In genomic region chr7:4138671-4139070, GRCm38 (mm10) we compare ENCODE assay signal across 13 mouse cellular contexts. TPM values are rescaled to one million over a fixed set of nuclear protein-coding genes. Genes with fewer than 3 reads are reported as not detected.
A peak's percentile ranks its signal among the peaks of the same experiment; 100 is the strongest.
DNase-seq lines count a peak whose midpoint lies in the region; ATAC-seq and TF ChIP-seq lines count a peak whose summit lies in the region.
"Had no signal": no experiment of that assay in that cellular context is flagged by ENCODE, and none has a peak within 500 bp of the region (broad histone marks: within the 10 kb centered on the region; RNA-seq: fewer than 3 reads in every experiment).

No protein-coding gene starts in this region.

- peaks cover 13% of the 10 kb centered on the region for H3K4me1 ChIP-seq in embryonic facial prominence, embryonic 13.5 days
- peaks cover 26% of the 10 kb centered on the region for H3K4me1 ChIP-seq in midbrain, embryonic 13.5 days (replicated peaks)

- H3K4me2 ChIP-seq in embryonic facial prominence, embryonic 13.5 days: 0 out of 2 replicates have a peak overlapping the region, but pooled peaks have one; percentile 83
- 0 out of 2 replicates have a peak overlapping the region, but pooled peaks have one; percentile 91 for H3K4me2 ChIP-seq in midbrain, embryonic 13.5 days (replicated peaks)

- no peak for DNase-seq in gastrocnemius, adult 2 months
- no peak for DNase-seq in gastrocnemius, postnatal 14 days
- DNase-seq in layer of hippocampus, adult 2 months (ENCODE audit: low spot score in 2 of 2): no peak
- DNase-seq in layer of hippocampus, adult 9-10 months (ENCODE audit: low spot score): no peak
- DNase-seq in urinary bladder, adult 2 months (ENCODE audit: low spot score): no peak
- no peak for DNase-seq in kidney, adult 8-10 months
- DNase-seq: heart, postnatal 10 days; kidney, adult 9 months had no signal

- H3K9ac ChIP-seq in embryonic facial prominence, embryonic 13.5 days: 0 out of 2 replicates have a peak overlapping the region, but pooled peaks have one; percentile 91
- H3K9ac ChIP-seq in midbrain, embryonic 13.5 days (replicated peaks): no peak overlapping the region; the same call in 1 of the 2 replicates

- no peaks in the 10 kb centered on the region for H3K27me3 ChIP-seq in embryonic facial prominence, embryonic 13.5 days
- H3K27me3 ChIP-seq in midbrain, embryonic 13.5 days: no peaks in the 10 kb centered on the region
- H3K27me3 ChIP-seq: neural tube, embryonic 12.5 days had no signal

- 92% methylated on average over 7 of the region's 7 CpGs for WGBS in embryonic facial prominence, embryonic 13.5 days
- 93% methylated on average over 7 of the region's 7 CpGs for WGBS in midbrain, embryonic 13.5 days

- H3K4me3 ChIP-seq in gastrocnemius, adult 2 months: peak overlapping the region; percentile 85
- H3K4me3 ChIP-seq in layer of hippocampus, adult 2 months: no peak overlapping the region
- no peak overlapping the region for H3K4me3 ChIP-seq in embryonic facial prominence, embryonic 13.5 days
- H3K4me3 ChIP-seq in midbrain, embryonic 13.5 days (replicated peaks): no peak overlapping the region

- TF ChIP-seq CTCF in gastrocnemius, adult 2 months (IDR thresholded peaks at IDR 0.05): no peak
- no peak for TF ChIP-seq CTCF in layer of hippocampus, adult 2 months (conservative IDR thresholded peaks at IDR 0.05)

- H3K27ac ChIP-seq in gastrocnemius, adult 2 months: no peak overlapping the region
- H3K27ac ChIP-seq in layer of hippocampus, adult 2 months: 0 out of 2 replicates have a peak overlapping the region, but pooled peaks have one; percentile 98
- no peak overlapping the region for H3K27ac ChIP-seq in embryonic facial prominence, embryonic 13.5 days
- H3K27ac ChIP-seq in midbrain, embryonic 13.5 days: no peak overlapping the region
- H3K27ac ChIP-seq: neural tube, embryonic 12.5 days had no signal

- intact Hi-C loops in gastrocnemius, adult 2 months (cut with DNase I): loop anchor here (5.0 to 10.0 kb wide), 2 partner anchors 524 to 924 kb away; partner anchors contain the start of genes Ndufa3, Oscar and U2af2
- intact Hi-C loops in gastrocnemius, postnatal 14 days (cut with DNase I; ENCODE audit: low total_unique reads): loop anchor here (10.0 kb wide), 1 partner anchor 286 kb away; no protein-coding TSS in a partner anchor

- ATAC-seq in embryonic facial prominence, embryonic 13.5 days (ENCODE audit: insufficient number of reproducible peaks, insufficient read depth, low FRiP score, low TSS enrichment, low read depth): no peak
- no peak for ATAC-seq in midbrain, embryonic 13.5 days
- ATAC-seq: CD4-positive, CD25-positive, alpha-beta regulatory T cell, adult 4 months had no signal

- H3K9me3 ChIP-seq in embryonic facial prominence, embryonic 13.5 days: no peaks in the 10 kb centered on the region
- no peaks in the 10 kb centered on the region for H3K9me3 ChIP-seq in midbrain, embryonic 13.5 days
- H3K9me3 ChIP-seq: neural tube, embryonic 12.5 days had no signal

- H3K36me3 ChIP-seq in embryonic facial prominence, embryonic 13.5 days: peaks cover 52% of the 10 kb centered on the region
- H3K36me3 ChIP-seq in midbrain, embryonic 13.5 days: peaks cover 50% of the 10 kb centered on the region

RNA-seq across cellular contexts. Expression of gene Leng8, which starts 1.8 kb away (rescaled TPM):
- total RNA-seq in gastrocnemius, adult 2 months (2021): 10 to 100 TPM; 44.5 to 45.4 TPM
- 10 to 100 TPM; 26.9 to 33.9 TPM for total RNA-seq in gastrocnemius, postnatal 14 days (2021)
- 100 to 1,000 TPM; 189 to 218 TPM for total RNA-seq in layer of hippocampus, adult 2 months (2021)
- 66.7 and 67.8 TPM in 2 replicates for polyA plus RNA-seq in embryonic facial prominence, embryonic 13.5 days (2015; fragmentation: Nextera tagmentation; extraction: Ambion mirVana)
- 84.4 and 97.1 TPM in 2 replicates for polyA plus RNA-seq in midbrain, embryonic 13.5 days (2015; fragmentation: Nextera tagmentation; extraction: Ambion mirVana)
- polyA plus RNA-seq in urinary bladder, adult 2 months (2012; rRNA removed): 262 and 275 TPM in 2 replicates

RNA-seq across cellular contexts. Expression of gene Leng9, which starts 11.5 kb away (rescaled TPM):
- 1 to 10 TPM; 2.1 to 2.2 TPM for total RNA-seq in gastrocnemius, adult 2 months (2021)
- total RNA-seq in gastrocnemius, postnatal 14 days (2021): 1 to 10 TPM; 2.1 to 2.3 TPM
- 1 to 10 TPM; 5.6 to 6.6 TPM for total RNA-seq in layer of hippocampus, adult 2 months (2021)
- 4.6 and 5.4 TPM in 2 replicates for polyA plus RNA-seq in embryonic facial prominence, embryonic 13.5 days (2015; fragmentation: Nextera tagmentation; extraction: Ambion mirVana)
- polyA plus RNA-seq in midbrain, embryonic 13.5 days (2015; fragmentation: Nextera tagmentation; extraction: Ambion mirVana): 4.0 and 4.4 TPM in 2 replicates
- polyA plus RNA-seq in urinary bladder, adult 2 months (2012; rRNA removed): 5.8 and 6.3 TPM in 2 replicates

RNA-seq across cellular contexts. Expression of gene Ttyh1, which starts 19.5 kb away (rescaled TPM):
- 1 to 10 TPM; 1.8 to 4.7 TPM for total RNA-seq in gastrocnemius, adult 2 months (2021)
- total RNA-seq in gastrocnemius, postnatal 14 days (2021): 1 to 10 TPM; 2.3 to 5.3 TPM
- 100 to 1,000 TPM; 526 to 562 TPM for total RNA-seq in layer of hippocampus, adult 2 months (2021)
- polyA plus RNA-seq in embryonic facial prominence, embryonic 13.5 days (2015; fragmentation: Nextera tagmentation; extraction: Ambion mirVana): 3.7 and 5.9 TPM in 2 replicates
- polyA plus RNA-seq in midbrain, embryonic 13.5 days (2015; fragmentation: Nextera tagmentation; extraction: Ambion mirVana): 106 and 124 TPM in 2 replicates
- polyA plus RNA-seq in urinary bladder, adult 2 months (2012; rRNA removed): 4.5 and 5.0 TPM in 2 replicates
- total RNA-seq: common myeloid progenitor, adult 5-6 weeks had no signal

RNA-seq across cellular contexts. Expression of gene Cdc42ep5, which starts 26.0 kb away (rescaled TPM):
- total RNA-seq in gastrocnemius, adult 2 months (2021): 1 to 10 TPM; 1.4 to 2.0 TPM
- total RNA-seq in gastrocnemius, postnatal 14 days (2021): 1 to 10 TPM; 6.5 to 6.9 TPM
- 1 to 10 TPM; 1.1 to 1.7 TPM for total RNA-seq in layer of hippocampus, adult 2 months (2021)
- polyA plus RNA-seq in embryonic facial prominence, embryonic 13.5 days (2015; fragmentation: Nextera tagmentation; extraction: Ambion mirVana): 66.7 and 71.0 TPM in 2 replicates
- 5.1 and 5.2 TPM in 2 replicates for polyA plus RNA-seq in midbrain, embryonic 13.5 days (2015; fragmentation: Nextera tagmentation; extraction: Ambion mirVana)
- polyA plus RNA-seq in urinary bladder, adult 2 months (2012; rRNA removed): 90.1 and 98.9 TPM in 2 replicates
- polyA plus RNA-seq: CD4-positive, CD25-positive, alpha-beta regulatory T cell, adult 4 months had no signal

Comparison
In these comparisons a context has a peak if more than half of its experiments do, and no peak if none do; other contexts are left out.
1. RNA of gene Leng8, which starts 1.8 kb away (total RNA-seq): 189 to 218 TPM in layer of hippocampus, adult 2 months; 44.5 to 45.4 TPM in gastrocnemius, adult 2 months and 26.9 to 33.9 TPM in gastrocnemius, postnatal 14 days; every median in the first group is over 4 times any median in the second.
2. RNA of gene Ttyh1, which starts 19.5 kb away (total RNA-seq): 526 to 562 TPM in layer of hippocampus, adult 2 months; 2.3 to 5.3 TPM in gastrocnemius, postnatal 14 days and 1.8 to 4.7 TPM in gastrocnemius, adult 2 months; every median in the first group is over 10 times any median in the second.